Mouse (Mus musculus) heart, adult 2 months (tissue): ENCODE measurements at regions not wholly inside any gene's neighbourhood (a gene's known extent, or its start where the extent isn't known, plus 50 kb on each side); places are given as distances from the start of the nearest gene placed in this dataset.

ENCODE experiments used
- DNase-seq, 2 experiments: peaks; one replicate each; pipeline ENCODE4 v3.0.0; 2021
- H3K27ac ChIP-seq: fragments of 200-600 bp; 2 replicates; pipeline ENCODE4 v1.8.1; 2022
- H3K27me3 ChIP-seq: fragments of 200-500 bp; 2 replicates; pipeline ENCODE4 v1.6.1; 2012; ENCODE audit warnings: mild to moderate bottlenecking, low read length, inconsistent platforms, mixed read lengths; ENCODE audit not compliant: control insufficient read depth, insufficient read depth
- H3K36me3 ChIP-seq: fragments of 200-500 bp; 2 replicates; pipeline ENCODE4 v1.6.1; 2012; ENCODE audit warnings: low read length, inconsistent platforms; ENCODE audit not compliant: control insufficient read depth, insufficient read depth
- H3K4me1 ChIP-seq: fragments of 200-500 bp; 2 replicates; pipeline ENCODE4 v1.6.1; 2011; ENCODE audit warnings: low read length; ENCODE audit not compliant: control insufficient read depth, insufficient read depth
- H3K4me3 ChIP-seq: fragments of 200-600 bp; 2 replicates; pipeline ENCODE4 v1.8.1; 2022
- H3K79me2 ChIP-seq: fragments of 200-500 bp; replicated peaks from 2 replicates; pipeline ENCODE4 v1.6.1; 2012; ENCODE audit warnings: mild to moderate bottlenecking, inconsistent platforms, low read length, moderate library complexity, mixed read lengths; ENCODE audit not compliant: control insufficient read depth, insufficient read depth
- H3K9ac ChIP-seq: fragments of 200-500 bp; 2 replicates; pipeline ENCODE4 v1.6.1; 2012; ENCODE audit warnings: low read depth, mild to moderate bottlenecking, control low read depth, inconsistent platforms, low read length, mixed read lengths
- CTCF ChIP-seq: fragments of 200-600 bp; IDR thresholded peaks from 2 replicates; pipeline ENCODE4 v1.8.1; 2022; ENCODE audit warnings: antibody characterized with exemption, mild to moderate bottlenecking, moderate library complexity
- EP300 ChIP-seq: fragments of 200-500 bp; IDR thresholded peaks from 2 replicates; pipeline ENCODE4 v1.6.1; 2011; ENCODE audit warnings: low read depth, low read length, control low read depth; ENCODE audit not compliant: insufficient read depth
- POLR2A ChIP-seq: fragments of 200-500 bp; IDR thresholded peaks from 2 replicates; pipeline ENCODE4 v1.6.1; 2011; ENCODE audit warnings: mild to moderate bottlenecking, low read depth, low read length, control low read depth; ENCODE audit not compliant: insufficient read depth
- WGBS: fragments of 180-500 bp; shearing (Covaris S2); methylation state at CpG from one replicate; pipeline ENCODE4 v1.1.7; 2018; 5-methylcytosine and 5-hydroxymethylcytosine counted together
- intact Hi-C: fragments of 180-260 bp; cut with DNase I; formaldehyde crosslinking; loops from one replicate; pipeline ENCODE4 v1.15.1; 2025

DNA sequence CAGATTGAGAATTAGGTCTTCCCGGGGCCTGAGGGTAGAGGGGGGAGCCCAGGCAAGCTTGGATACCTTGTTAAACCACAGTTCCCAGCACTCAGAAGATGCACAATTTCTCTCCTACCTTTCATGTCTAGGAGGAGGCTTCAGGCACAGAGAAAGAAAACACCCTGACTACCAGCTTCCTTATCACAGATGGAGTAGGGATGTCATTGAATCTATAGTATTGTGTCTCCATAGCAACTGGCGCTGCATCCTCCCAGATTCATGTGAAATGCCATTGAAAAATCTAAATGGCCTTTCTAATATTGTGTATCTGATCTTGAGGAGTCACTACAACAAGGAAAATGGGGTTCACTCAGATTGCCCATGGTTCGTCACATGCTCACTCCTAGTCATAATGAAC is 88.8 kb upstream of the Zkscan2 start:
- Histone ChIP-seq H3K4me1 (no peaks in the 10 kb centered on the region), H3K9ac (no peak overlapping the region), H3K79me2 (no peaks in the 10 kb centered on the region), H3K4me3 (no peak overlapping the region), H3K27ac (no peak overlapping the region), H3K27me3 (no peaks in the 10 kb centered on the region), H3K36me3 (no peaks in the 10 kb centered on the region)
- TF ChIP-seq POLR2A (no peak), CTCF (no peak), EP300 (no peak)
- 55% methylated on average over 3 of the region's 3 CpGs for WGBS
- intact Hi-C loops, result no loop called here
- DNase-seq, result no peak

DNA sequence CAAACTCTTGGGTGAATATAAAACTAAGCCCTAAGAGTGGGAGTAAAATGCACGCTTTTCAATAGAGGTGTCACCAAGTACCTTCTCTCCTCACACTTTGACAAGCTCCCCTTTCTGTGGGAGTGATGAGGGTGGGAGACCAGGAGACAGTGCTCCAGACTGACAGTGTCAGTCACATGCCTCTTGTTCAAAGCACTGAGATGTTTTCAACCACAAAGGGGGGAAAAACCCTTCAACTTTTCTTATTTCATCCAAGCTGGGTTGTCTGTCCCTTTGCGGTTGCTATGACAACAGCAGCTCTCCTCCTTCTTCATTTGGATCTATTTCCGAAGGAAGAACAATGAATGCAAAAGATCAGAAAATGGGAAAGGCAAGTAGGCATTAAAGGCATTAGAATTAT is 73.5 kb upstream of the Zkscan2 start:
- Histone ChIP-seq H3K4me1 (no peaks in the 10 kb centered on the region), H3K79me2 (no peaks in the 10 kb centered on the region), H3K9ac (no peak overlapping the region), H3K36me3 (no peaks in the 10 kb centered on the region), H3K27me3 (no peaks in the 10 kb centered on the region), H3K4me3 (no peak overlapping the region), H3K27ac (no peak overlapping the region)
- no peak for TF ChIP-seq CTCF
- TF ChIP-seq POLR2A, result no peak
- TF ChIP-seq EP300, result no peak
- intact Hi-C loops, result no loop called here
- no peak for DNase-seq
- WGBS, result 60% methylated on average over 3 of the region's 3 CpGs

DNA sequence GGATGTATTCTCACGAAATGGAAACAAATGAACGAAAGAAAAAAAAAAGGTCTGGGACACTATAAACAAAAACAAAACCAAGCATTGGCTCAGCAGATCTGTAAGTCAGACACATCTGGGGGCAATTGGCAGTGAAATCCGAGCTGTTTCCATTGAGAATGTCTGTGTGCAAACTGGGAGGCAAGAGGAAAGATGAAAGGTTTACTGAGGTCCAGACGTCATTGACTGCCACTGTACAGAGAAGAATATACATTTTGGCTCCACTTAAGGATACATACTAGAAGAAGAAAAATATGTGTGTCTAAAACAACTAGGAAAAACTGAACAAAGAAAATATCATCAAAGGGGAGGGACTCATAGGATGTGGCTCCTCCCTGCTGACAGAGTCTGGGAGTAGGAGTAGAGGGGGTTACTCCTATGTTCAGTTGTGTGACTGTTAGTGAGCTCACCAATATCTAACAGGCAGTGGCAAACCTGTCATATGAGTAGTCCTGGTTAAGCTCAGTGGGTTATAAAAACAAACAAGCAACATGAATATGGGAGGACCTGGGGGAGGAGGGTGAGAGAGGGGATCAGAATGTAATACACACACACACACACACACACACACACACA is 72.2 kb upstream of the Zkscan2 start:
- H3K27ac ChIP-seq, result no peak overlapping the region
- TF ChIP-seq EP300 (no peak), CTCF (no peak), POLR2A (no peak)
- no peaks in the 10 kb centered on the region for H3K36me3 ChIP-seq
- no peaks in the 10 kb centered on the region for H3K27me3 ChIP-seq
- H3K79me2 ChIP-seq, result no peaks in the 10 kb centered on the region
- 38% methylated on average over 4 of the region's 4 CpGs for whole genome bisulfite sequencing
- intact Hi-C loops, result no loop called here
- no peak overlapping the region for H3K9ac ChIP-seq
- DNase-seq, result no peak
- H3K4me3 ChIP-seq, result no peak overlapping the region
- no peaks in the 10 kb centered on the region for H3K4me1 ChIP-seq

DNA sequence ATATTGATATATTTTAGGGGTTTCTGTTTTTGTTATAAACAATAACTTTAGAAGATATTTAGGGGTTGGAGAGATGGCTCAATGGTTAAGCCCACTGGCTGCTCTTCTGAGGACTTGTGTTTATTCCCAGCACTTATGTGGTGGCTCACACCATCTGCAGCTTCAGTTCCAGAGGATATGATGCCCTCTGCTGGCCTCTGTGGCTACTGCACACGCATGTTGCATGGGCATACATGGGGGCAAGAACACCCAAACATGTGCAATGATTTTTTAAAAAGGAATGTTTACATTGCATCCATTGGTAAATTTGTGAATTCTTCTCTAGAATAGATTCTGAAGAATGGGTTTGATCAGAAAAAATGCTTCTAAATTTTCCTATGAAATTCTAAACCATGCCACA is 66.0 kb upstream of the Zkscan2 start:
- no peak for DNase-seq
- H3K4me3 ChIP-seq, result no peak overlapping the region
- H3K4me1 ChIP-seq, result no peaks in the 10 kb centered on the region
- H3K9ac ChIP-seq, result no peak overlapping the region
- H3K36me3 ChIP-seq, result no peaks in the 10 kb centered on the region
- H3K79me2 ChIP-seq, result no peaks in the 10 kb centered on the region
- no peaks in the 10 kb centered on the region for H3K27me3 ChIP-seq
- intact Hi-C loops, result no loop called here
- no peak overlapping the region for H3K27ac ChIP-seq
- peak; percentile 32 for TF ChIP-seq CTCF
- no peak for TF ChIP-seq POLR2A
- whole genome bisulfite sequencing, result 29% methylated on average over 1 of the region's 1 CpGs

DNA sequence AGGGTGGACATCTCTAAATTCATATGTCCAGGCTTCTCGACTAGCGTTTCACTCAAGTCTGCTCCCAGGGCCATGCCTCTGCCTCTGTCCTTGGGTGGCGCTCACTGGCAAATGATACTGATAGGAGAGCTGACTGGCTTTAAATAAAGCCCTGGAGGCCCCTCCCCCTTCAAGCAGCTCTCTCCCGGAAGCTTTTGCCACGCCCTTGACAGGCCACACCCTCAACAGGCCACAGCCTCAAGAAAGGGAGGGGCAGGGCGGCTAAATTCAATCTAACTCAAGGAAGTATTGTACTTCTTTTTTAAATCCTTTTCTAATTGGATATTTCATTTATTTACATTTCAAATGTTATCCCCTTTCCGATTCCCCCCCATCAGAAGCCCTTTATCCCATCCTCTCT is 59.3 kb upstream of the Zkscan2 start:
- intact Hi-C loops, result no loop called here

More for the DNA sequence above, 59.3 kb upstream of the Zkscan2 start:
- Histone ChIP-seq H3K79me2 (no peaks in the 10 kb centered on the region), H3K4me1 (no peaks in the 10 kb centered on the region), H3K36me3 (no peaks in the 10 kb centered on the region), H3K4me3 (no peak overlapping the region), H3K9ac (no peak overlapping the region), H3K27ac (no peak overlapping the region), H3K27me3 (no peaks in the 10 kb centered on the region)
- no peak for DNase-seq
- WGBS, result 62% methylated on average over 7 of the region's 7 CpGs
- TF ChIP-seq EP300 (no peak), POLR2A (no peak), CTCF (no peak)
